Mouse (Mus musculus) c-Kit-positive CD71-positive TER-119-positive erythroid progenitor cells, embryonic 14.5 days (primary cell): ENCODE data around the gene Hoxa2.

Source experiments
- DNase-seq: peaks from one replicate; pipeline ENCODE4 v3.0.0-alpha.2; 2013; ENCODE audit warnings: low spot score

The Hoxa2 gene

GRCm38 (mm10) chr6:52164051-52164625 lies 493 bp downstream of the Hoxa2 start:
- DNase-seq: no peak

- DNase-seq: no peak
Observed at GRCm38 (mm10) chr6:52163366-52164031, 1.1 kb downstream of the Hoxa2 start.

GRCm38 (mm10) chr6:52162611-52163365 lies 1.8 kb downstream of the Hoxa2 start:
- DNase-seq: no peak

GRCm38 (mm10) chr6:52162093-52162380 lies 2.6 kb downstream of the Hoxa2 start:
- no peak for DNase-seq

GRCm38 (mm10) chr6:52161336-52162092 lies 3.1 kb downstream of the Hoxa2 start:
- DNase-seq: no peak

- DNase-seq: no peak
Observed at GRCm38 (mm10) chr6:52160511-52161335, 3.9 kb downstream of the Hoxa2 start.

- DNase-seq: no peak
Observed at GRCm38 (mm10) chr6:52159979-52160378, 4.7 kb downstream of the Hoxa2 start.

GRCm38 (mm10) chr6:52159164-52159761 lies 5.4 kb downstream of the Hoxa2 start:
- no peak for DNase-seq

- DNase-seq: peak; percentile 5
Observed at GRCm38 (mm10) chr6:52158276-52159051, 6.2 kb downstream of the Hoxa2 start, which contains the start of gene Hoxa1. Gene Hoxa1 (minus strand): TSS chr6:52158317.

GRCm38 (mm10) chr6:52157466-52158275 lies 7.0 kb downstream of the Hoxa2 start:
- DNase-seq: no peak

GRCm38 (mm10) chr6:52156551-52157200 lies 8.0 kb downstream of the Hoxa2 start:
- DNase-seq: no peak

GRCm38 (mm10) chr6:52155471-52155870 lies 9.2 kb downstream of the Hoxa2 start:
- DNase-seq: no peak

- DNase-seq: no peak
Observed at GRCm38 (mm10) chr6:52154044-52154443, 10.6 kb downstream of the Hoxa2 start.

- no peak for DNase-seq
Observed at GRCm38 (mm10) chr6:52153270-52153669, 11.4 kb downstream of the Hoxa2 start.

- DNase-seq: no peak
Observed at GRCm38 (mm10) chr6:52152226-52153193, 12.1 kb downstream of the Hoxa2 start.

- no peak for DNase-seq
Observed at GRCm38 (mm10) chr6:52151571-52151970, 13.1 kb downstream of the Hoxa2 start.

GRCm38 (mm10) chr6:52150401-52150966 lies 14.1 kb downstream of the Hoxa2 start:
- DNase-seq: no peak

GRCm38 (mm10) chr6:52139115-52139514 lies 25.5 kb downstream of the Hoxa2 start:
- DNase-seq: no peak
